ENCODE assay signal across 10 mouse cellular contexts in genomic region chr17:24164566-24165259, GRCm38 (mm10). TPM values are rescaled to one million over a fixed set of nuclear protein-coding genes. Genes with fewer than 3 reads are reported as not detected.
DNase-seq lines count a peak whose midpoint lies in the region; ATAC-seq and TF ChIP-seq lines count a peak whose summit lies in the region.
"Had no signal": no experiment of that assay in that cellular context is flagged by ENCODE, and none has a peak within 500 bp of the region (broad histone marks: within the 10 kb centered on the region; RNA-seq: fewer than 3 reads in every experiment).

No protein-coding gene starts in this region.

- no peak overlapping the region for H3K9ac ChIP-seq in heart, embryonic 13.5 days
- no peak overlapping the region for H3K9ac ChIP-seq in heart, embryonic 11.5 days (ENCODE audit: low read depth, low read length)
- H3K9ac ChIP-seq in embryonic facial prominence, embryonic 12.5 days = peak overlapping the region; percentile 4; the same call in 1 of the 2 replicates
- no peak overlapping the region for H3K9ac ChIP-seq in liver, embryonic 16.5 days (ENCODE audit: low read depth, low read length)
- no peak overlapping the region for H3K9ac ChIP-seq in neural tube, embryonic 15.5 days (replicated peaks)
- H3K9ac ChIP-seq: midbrain, embryonic 12.5 days had no signal

- H3K27me3 ChIP-seq in heart, embryonic 13.5 days (replicated peaks) = no peaks in the 10 kb centered on the region
- no peaks in the 10 kb centered on the region for H3K27me3 ChIP-seq in heart, embryonic 11.5 days (ENCODE audit: control insufficient read depth, insufficient read depth, low read length)
- H3K27me3 ChIP-seq in E14TG2a.4 (ENCODE audit: insufficient read depth, low read length) = no peaks in the 10 kb centered on the region
- no peaks in the 10 kb centered on the region for H3K27me3 ChIP-seq in embryonic facial prominence, embryonic 12.5 days
- no peaks in the 10 kb centered on the region for H3K27me3 ChIP-seq in liver, embryonic 16.5 days (ENCODE audit: control insufficient read depth, insufficient read depth, low read depth, low read length)
- H3K27me3 ChIP-seq in neural tube, embryonic 15.5 days (replicated peaks) = no peaks in the 10 kb centered on the region
- H3K27me3 ChIP-seq: midbrain, embryonic 12.5 days had no signal

- peak overlapping the region; percentile 8; the same call in 1 of the 2 replicates for H3K4me3 ChIP-seq in heart, embryonic 13.5 days
- no peak overlapping the region for H3K4me3 ChIP-seq in heart, embryonic 11.5 days (ENCODE audit: low read depth, low read length)
- peak overlapping the region; percentile 39 for H3K4me3 ChIP-seq in E14TG2a.4 (replicated peaks; ENCODE audit: low read length)
- H3K4me3 ChIP-seq in embryonic facial prominence, embryonic 12.5 days = no peak overlapping the region
- no peak overlapping the region for H3K4me3 ChIP-seq in liver, embryonic 16.5 days (ENCODE audit: low read depth, low read length)
- H3K4me3 ChIP-seq in neural tube, embryonic 15.5 days (replicated peaks) = no peak overlapping the region
- H3K4me3 ChIP-seq: midbrain, embryonic 12.5 days had no signal

- H3K27ac ChIP-seq in heart, embryonic 13.5 days (replicated peaks) = no peak overlapping the region
- no peak overlapping the region for H3K27ac ChIP-seq in heart, embryonic 11.5 days (ENCODE audit: low read depth, low read length)
- no peak overlapping the region for H3K27ac ChIP-seq in embryonic facial prominence, embryonic 12.5 days
- 0 out of 2 replicates have a peak overlapping the region, but pooled peaks have one; percentile 4 for H3K27ac ChIP-seq in liver, embryonic 16.5 days (ENCODE audit: low read length)
- H3K27ac ChIP-seq in neural tube, embryonic 15.5 days (replicated peaks) = no peak overlapping the region
- H3K27ac ChIP-seq: midbrain, embryonic 12.5 days had no signal

- WGBS in heart, embryonic 13.5 days = 79% methylated on average over 11 of the region's 11 CpGs
- WGBS in heart, embryonic 11.5 days (ENCODE audit: insufficient replicate concordance) = 74% methylated on average over 11 of the region's 11 CpGs
- WGBS in embryonic facial prominence, embryonic 12.5 days = 80% methylated on average over 11 of the region's 11 CpGs
- WGBS in liver, embryonic 16.5 days (ENCODE audit: insufficient replicate concordance) = 68% methylated on average over 11 of the region's 11 CpGs
- 83% methylated on average over 11 of the region's 11 CpGs for WGBS in neural tube, embryonic 15.5 days

- no peak for DNase-seq in frontal cortex, adult 2 months (ENCODE audit: extremely low spot score in 1 of 2, low spot score in 1 of 2)
- DNase-seq in embryo, embryonic 11 days = no peak
- DNase-seq: cerebellum, postnatal 10 days had no signal

- H3K9me3 ChIP-seq in heart, embryonic 13.5 days = no peaks in the 10 kb centered on the region
- no peaks in the 10 kb centered on the region for H3K9me3 ChIP-seq in heart, embryonic 11.5 days (replicated peaks; ENCODE audit: control insufficient read depth, low read length)
- H3K9me3 ChIP-seq in E14TG2a.4 (ENCODE audit: low read length) = no peaks in the 10 kb centered on the region
- no peaks in the 10 kb centered on the region for H3K9me3 ChIP-seq in embryonic facial prominence, embryonic 12.5 days
- no peaks in the 10 kb centered on the region for H3K9me3 ChIP-seq in liver, embryonic 16.5 days (replicated peaks; ENCODE audit: control insufficient read depth, low read length)
- no peaks in the 10 kb centered on the region for H3K9me3 ChIP-seq in neural tube, embryonic 15.5 days (replicated peaks)
- H3K9me3 ChIP-seq: midbrain, embryonic 12.5 days had no signal

- H3K4me1 ChIP-seq in heart, embryonic 13.5 days = peaks cover 37% of the 10 kb centered on the region
- H3K4me1 ChIP-seq in heart, embryonic 11.5 days (ENCODE audit: control insufficient read depth, insufficient read depth, low read length) = peaks cover 13% of the 10 kb centered on the region
- peaks cover 73% of the 10 kb centered on the region for H3K4me1 ChIP-seq in E14TG2a.4 (replicated peaks; ENCODE audit: low read depth, low read length)
- H3K4me1 ChIP-seq in embryonic facial prominence, embryonic 12.5 days = peaks cover 18% of the 10 kb centered on the region
- peaks cover 42% of the 10 kb centered on the region for H3K4me1 ChIP-seq in liver, embryonic 16.5 days (ENCODE audit: control insufficient read depth, low read depth, low read length)
- H3K4me1 ChIP-seq in neural tube, embryonic 15.5 days = peaks cover 49% of the 10 kb centered on the region

- H3K36me3 ChIP-seq in heart, embryonic 13.5 days = peaks cover 31% of the 10 kb centered on the region
- H3K36me3 ChIP-seq in heart, embryonic 11.5 days (ENCODE audit: control insufficient read depth, insufficient read depth, low read length) = peaks cover 8% of the 10 kb centered on the region
- H3K36me3 ChIP-seq in E14TG2a.4 (ENCODE audit: insufficient read depth, low read length) = peaks cover 61% of the 10 kb centered on the region
- H3K36me3 ChIP-seq in embryonic facial prominence, embryonic 12.5 days = peaks cover 22% of the 10 kb centered on the region
- peaks cover 16% of the 10 kb centered on the region for H3K36me3 ChIP-seq in liver, embryonic 16.5 days (ENCODE audit: control insufficient read depth, insufficient read depth)
- peaks cover 13% of the 10 kb centered on the region for H3K36me3 ChIP-seq in neural tube, embryonic 15.5 days

- no peak overlapping the region; the same call in 1 of the 2 replicates for H3K4me2 ChIP-seq in heart, embryonic 13.5 days
- no peak overlapping the region for H3K4me2 ChIP-seq in heart, embryonic 11.5 days
- no peak overlapping the region for H3K4me2 ChIP-seq in embryonic facial prominence, embryonic 12.5 days (replicated peaks)
- no peak overlapping the region for H3K4me2 ChIP-seq in liver, embryonic 16.5 days (ENCODE audit: low read depth, low read length)
- H3K4me2 ChIP-seq in neural tube, embryonic 15.5 days = no peak overlapping the region
- H3K4me2 ChIP-seq: midbrain, embryonic 12.5 days had no signal

- ATAC-seq in heart, embryonic 13.5 days (ENCODE audit: extremely low read depth, insufficient number of reproducible peaks, low FRiP score, low TSS enrichment) = no peak
- no peak for ATAC-seq in heart, embryonic 11.5 days (replicated peaks; ENCODE audit: insufficient number of reproducible peaks, low FRiP score, low TSS enrichment)
- no peak for ATAC-seq in embryonic facial prominence, embryonic 12.5 days (ENCODE audit: insufficient number of reproducible peaks, insufficient read depth, low FRiP score, low TSS enrichment)
- no peak for ATAC-seq in liver, embryonic 16.5 days (ENCODE audit: low read depth)
- no peak for ATAC-seq in neural tube, embryonic 15.5 days (ENCODE audit: low FRiP score)

- TF ChIP-seq CTCF in E14TG2a.4 (conservative IDR thresholded peaks at IDR 0.05; ENCODE audit: low read length) = no peak

RNA-seq across cellular contexts. Expression of gene Amdhd2, which starts 1.1 kb away (rescaled TPM):
- polyA plus RNA-seq in heart, embryonic 13.5 days (2015; fragmentation: Nextera tagmentation; extraction: Ambion mirVana) = 27.0 and 31.2 TPM in 2 replicates
- 28.3 and 31.0 TPM in 2 replicates for polyA plus RNA-seq in heart, embryonic 11.5 days (2014; fragmentation: Nextera tagmentation; extraction: Ambion mirVana)
- 40.9 and 42.7 TPM in 2 replicates for polyA plus RNA-seq in embryonic facial prominence, embryonic 12.5 days (2016; fragmentation: Nextera tagmentation; extraction: Ambion mirVana)
- 20.7 and 25.0 TPM in 2 replicates for polyA plus RNA-seq in liver, embryonic 16.5 days (2015; fragmentation: Nextera tagmentation; extraction: Ambion mirVana)
- 35.7 and 37.8 TPM in 2 replicates for polyA plus RNA-seq in neural tube, embryonic 15.5 days (2015; fragmentation: Nextera tagmentation; extraction: Ambion mirVana)
- polyA plus RNA-seq in frontal cortex, adult 2 months (2012; rRNA removed) = 38.9 and 39.1 TPM in 2 replicates

RNA-seq across cellular contexts. Expression of gene Atp6v0c, which starts 4.8 kb away (rescaled TPM):
- polyA plus RNA-seq in heart, embryonic 13.5 days (2015; fragmentation: Nextera tagmentation; extraction: Ambion mirVana) = 544 and 567 TPM in 2 replicates
- polyA plus RNA-seq in heart, embryonic 11.5 days (2014; fragmentation: Nextera tagmentation; extraction: Ambion mirVana) = 552 and 561 TPM in 2 replicates
- polyA plus RNA-seq in embryonic facial prominence, embryonic 12.5 days (2016; fragmentation: Nextera tagmentation; extraction: Ambion mirVana) = 445 and 455 TPM in 2 replicates
- polyA plus RNA-seq in liver, embryonic 16.5 days (2015; fragmentation: Nextera tagmentation; extraction: Ambion mirVana) = 352 and 382 TPM in 2 replicates
- 1,457 and 1,659 TPM in 2 replicates for polyA plus RNA-seq in neural tube, embryonic 15.5 days (2015; fragmentation: Nextera tagmentation; extraction: Ambion mirVana)
- 2,732 and 2,987 TPM in 2 replicates for polyA plus RNA-seq in frontal cortex, adult 2 months (2012; rRNA removed)

RNA-seq across cellular contexts. Expression of gene Pdpk1, which starts 14.0 kb away (rescaled TPM):
- 30.7 and 35.1 TPM in 2 replicates for polyA plus RNA-seq in heart, embryonic 13.5 days (2015; fragmentation: Nextera tagmentation; extraction: Ambion mirVana)
- polyA plus RNA-seq in heart, embryonic 11.5 days (2014; fragmentation: Nextera tagmentation; extraction: Ambion mirVana) = 45.2 and 45.9 TPM in 2 replicates
- 37.6 and 38.6 TPM in 2 replicates for polyA plus RNA-seq in embryonic facial prominence, embryonic 12.5 days (2016; fragmentation: Nextera tagmentation; extraction: Ambion mirVana)
- polyA plus RNA-seq in liver, embryonic 16.5 days (2015; fragmentation: Nextera tagmentation; extraction: Ambion mirVana) = 24.3 and 24.4 TPM in 2 replicates
- 63.9 and 68.9 TPM in 2 replicates for polyA plus RNA-seq in neural tube, embryonic 15.5 days (2015; fragmentation: Nextera tagmentation; extraction: Ambion mirVana)
- 40.4 and 40.9 TPM in 2 replicates for polyA plus RNA-seq in frontal cortex, adult 2 months (2012; rRNA removed)

RNA-seq across cellular contexts. Expression of gene Tbc1d24, which starts 40.6 kb away (rescaled TPM):
- polyA plus RNA-seq in heart, embryonic 13.5 days (2015; fragmentation: Nextera tagmentation; extraction: Ambion mirVana) = 4.2 and 5.2 TPM in 2 replicates
- 4.0 and 5.2 TPM in 2 replicates for polyA plus RNA-seq in heart, embryonic 11.5 days (2014; fragmentation: Nextera tagmentation; extraction: Ambion mirVana)
- 8.7 and 8.9 TPM in 2 replicates for polyA plus RNA-seq in embryonic facial prominence, embryonic 12.5 days (2016; fragmentation: Nextera tagmentation; extraction: Ambion mirVana)
- 7.0 and 7.4 TPM in 2 replicates for polyA plus RNA-seq in liver, embryonic 16.5 days (2015; fragmentation: Nextera tagmentation; extraction: Ambion mirVana)
- polyA plus RNA-seq in neural tube, embryonic 15.5 days (2015; fragmentation: Nextera tagmentation; extraction: Ambion mirVana) = 21.0 and 24.0 TPM in 2 replicates
- polyA plus RNA-seq in frontal cortex, adult 2 months (2012; rRNA removed) = 48.3 and 56.9 TPM in 2 replicates

RNA-seq across cellular contexts. Expression of gene Ntn3, which starts 44.6 kb away (rescaled TPM):
- 1.9 and 2.0 TPM in 2 replicates for polyA plus RNA-seq in heart, embryonic 13.5 days (2015; fragmentation: Nextera tagmentation; extraction: Ambion mirVana)
- polyA plus RNA-seq in heart, embryonic 11.5 days (2014; fragmentation: Nextera tagmentation; extraction: Ambion mirVana) = 2.0 TPM in 2 replicates
- 20.2 and 20.3 TPM in 2 replicates for polyA plus RNA-seq in embryonic facial prominence, embryonic 12.5 days (2016; fragmentation: Nextera tagmentation; extraction: Ambion mirVana)
- 0.65 and 0.78 TPM in 2 replicates for polyA plus RNA-seq in liver, embryonic 16.5 days (2015; fragmentation: Nextera tagmentation; extraction: Ambion mirVana)
- polyA plus RNA-seq in neural tube, embryonic 15.5 days (2015; fragmentation: Nextera tagmentation; extraction: Ambion mirVana) = 5.9 and 6.0 TPM in 2 replicates
- 7.4 and 9.1 TPM in 2 replicates for polyA plus RNA-seq in frontal cortex, adult 2 months (2012; rRNA removed)

Comparison
In these comparisons a context has a peak if more than half of its experiments do, and no peak if none do; other contexts are left out.
1. H3K4me3 ChIP-seq: peak in heart, embryonic 13.5 days (single experiment) and E14TG2a.4 (single experiment); none in heart, embryonic 11.5 days (single experiment), embryonic facial prominence, embryonic 12.5 days (single experiment), liver, embryonic 16.5 days (single experiment) and neural tube, embryonic 15.5 days (single experiment).